Mouse (Mus musculus): ENCODE data around the gene Pdk2. TPM values are rescaled to one million over a fixed set of nuclear protein-coding genes. Genes with fewer than 3 reads are reported as not detected.

Pdk2 gene
- total RNA-seq, 1 experiment = 1.7 TPM

GRCm38 (mm10) chr11:95073835-95074234, 32.7 kb upstream of the Pdk2 start:
- DNase-seq (ENCODE audit: low read depth, low spot score) = no peak
- no peak overlapping the region for H3K27ac ChIP-seq (ENCODE audit: insufficient read depth, low read depth, low read length, poor library complexity, severe bottlenecking)
- peaks cover 16 to 40% of the 10 kb centered on the region in 2 experiments for H3K4me1 ChIP-seq (ENCODE audit: control insufficient read depth in 2 of 2, insufficient read depth in 2 of 2, low read length in 2 of 2, poor library complexity in 1 of 2)
- TF ChIP-seq ZNF384 (IDR thresholded peaks at IDR 0.05; ENCODE audit: low read depth, low read length) (no peak), HCFC1 (IDR thresholded peaks at IDR 0.05; ENCODE audit: borderline replicate concordance, insufficient read depth, low read length) (no peak), ZC3H11A (IDR thresholded peaks at IDR 0.05; ENCODE audit: borderline replicate concordance, low read depth, low read length) (no peak), MAFK (IDR thresholded peaks at IDR 0.05; ENCODE audit: insufficient read depth, low read depth, low read length) (no peak), CHD2 (IDR thresholded peaks at IDR 0.05; ENCODE audit: low read depth, low read length) (no peak)
- no peak overlapping the region for H3K4me3 ChIP-seq (ENCODE audit: insufficient read depth in 1 of 2, low read depth in 1 of 2, low read length in 2 of 2, poor library complexity in 1 of 2, severe bottlenecking in 1 of 2)
- H3K9ac ChIP-seq (ENCODE audit: insufficient read depth, low read depth, low read length, poor library complexity, severe bottlenecking) = no peak overlapping the region
- H3K9me3 ChIP-seq (ENCODE audit: control insufficient read depth, insufficient read depth, low read depth, low read length) = no peaks in the 10 kb centered on the region
- H3K36me3 ChIP-seq (ENCODE audit: control insufficient read depth, insufficient read depth, low read length, poor library complexity, severe bottlenecking) = no peaks in the 10 kb centered on the region
- in situ Hi-C loops (cut with MboI; ENCODE audit: low sequenced_read_pairs in 2 of 2, unreplicated experiment in 2 of 2) = no loop called here

GRCm38 (mm10) chr11:95072804-95073203, 31.6 kb upstream of the Pdk2 start:
- Histone ChIP-seq H3K9ac (ENCODE audit: insufficient read depth, low read depth, low read length, poor library complexity, severe bottlenecking) (no peak overlapping the region), H3K4me1 (ENCODE audit: control insufficient read depth in 2 of 2, insufficient read depth in 2 of 2, low read length in 2 of 2, poor library complexity in 1 of 2) (peaks cover 12 to 40% of the 10 kb centered on the region in 2 experiments), H3K9me3 (ENCODE audit: control insufficient read depth, insufficient read depth, low read depth, low read length) (no peaks in the 10 kb centered on the region), H3K27ac (ENCODE audit: insufficient read depth, low read depth, low read length, poor library complexity, severe bottlenecking) (no peak overlapping the region), H3K36me3 (ENCODE audit: control insufficient read depth, insufficient read depth, low read length, poor library complexity, severe bottlenecking) (no peaks in the 10 kb centered on the region), H3K4me3 (ENCODE audit: insufficient read depth in 1 of 2, low read depth in 1 of 2, low read length in 2 of 2, poor library complexity in 1 of 2, severe bottlenecking in 1 of 2) (no peak overlapping the region)
- no peak for DNase-seq (ENCODE audit: low read depth, low spot score)
- in situ Hi-C loops (cut with MboI; ENCODE audit: low sequenced_read_pairs in 2 of 2, unreplicated experiment in 2 of 2) = no loop called here
- no peak for TF ChIP-seq HCFC1 (IDR thresholded peaks at IDR 0.05; ENCODE audit: borderline replicate concordance, insufficient read depth, low read length)
- TF ChIP-seq CHD2 (IDR thresholded peaks at IDR 0.05; ENCODE audit: low read depth, low read length) = no peak
- TF ChIP-seq MAFK (IDR thresholded peaks at IDR 0.05; ENCODE audit: insufficient read depth, low read depth, low read length) = no peak
- TF ChIP-seq ZNF384 (IDR thresholded peaks at IDR 0.05; ENCODE audit: low read depth, low read length) = no peak
- no peak for TF ChIP-seq ZC3H11A (IDR thresholded peaks at IDR 0.05; ENCODE audit: borderline replicate concordance, low read depth, low read length)

GRCm38 (mm10) chr11:95072136-95072535, 31.0 kb upstream of the Pdk2 start:
- peaks cover 10 to 40% of the 10 kb centered on the region in 2 experiments for H3K4me1 ChIP-seq (ENCODE audit: control insufficient read depth in 2 of 2, insufficient read depth in 2 of 2, low read length in 2 of 2, poor library complexity in 1 of 2)
- H3K4me3 ChIP-seq (ENCODE audit: insufficient read depth in 1 of 2, low read depth in 1 of 2, low read length in 2 of 2, poor library complexity in 1 of 2, severe bottlenecking in 1 of 2) = peak overlapping the region in 1 of 2 experiments; percentile 13; a peak in 1 of 4 replicates
- in situ Hi-C loops (cut with MboI; ENCODE audit: low sequenced_read_pairs in 2 of 2, unreplicated experiment in 2 of 2) = no loop called here
- no peak overlapping the region for H3K27ac ChIP-seq (ENCODE audit: insufficient read depth, low read depth, low read length, poor library complexity, severe bottlenecking)
- H3K36me3 ChIP-seq (ENCODE audit: control insufficient read depth, insufficient read depth, low read length, poor library complexity, severe bottlenecking) = peaks cover 2% of the 10 kb centered on the region; the same call in 1 of the 2 replicates
- no peak for TF ChIP-seq ZNF384 (IDR thresholded peaks at IDR 0.05; ENCODE audit: low read depth, low read length)
- no peak for TF ChIP-seq ZC3H11A (IDR thresholded peaks at IDR 0.05; ENCODE audit: borderline replicate concordance, low read depth, low read length)
- TF ChIP-seq CHD2 (IDR thresholded peaks at IDR 0.05; ENCODE audit: low read depth, low read length) = no peak
- TF ChIP-seq MAFK (IDR thresholded peaks at IDR 0.05; ENCODE audit: insufficient read depth, low read depth, low read length) = no peak
- no peak for TF ChIP-seq HCFC1 (IDR thresholded peaks at IDR 0.05; ENCODE audit: borderline replicate concordance, insufficient read depth, low read length)
- H3K9me3 ChIP-seq (ENCODE audit: control insufficient read depth, insufficient read depth, low read depth, low read length) = no peaks in the 10 kb centered on the region
- no peak for DNase-seq (ENCODE audit: low read depth, low spot score)
- peak overlapping the region; percentile 38; the same call in 1 of the 2 replicates for H3K9ac ChIP-seq (ENCODE audit: insufficient read depth, low read depth, low read length, poor library complexity, severe bottlenecking)

GRCm38 (mm10) chr11:95071266-95071665, 30.1 kb upstream of the Pdk2 start:
- Histone ChIP-seq H3K36me3 (ENCODE audit: control insufficient read depth, insufficient read depth, low read length, poor library complexity, severe bottlenecking) (peaks cover 2% of the 10 kb centered on the region; the same call in 1 of the 2 replicates), H3K27ac (ENCODE audit: insufficient read depth, low read depth, low read length, poor library complexity, severe bottlenecking) (peak overlapping the region; percentile 33; the same call in 1 of the 2 replicates), H3K9ac (ENCODE audit: insufficient read depth, low read depth, low read length, poor library complexity, severe bottlenecking) (no peak overlapping the region; the same call in 1 of the 2 replicates), H3K9me3 (ENCODE audit: control insufficient read depth, insufficient read depth, low read depth, low read length) (no peaks in the 10 kb centered on the region), H3K4me3 (ENCODE audit: insufficient read depth in 1 of 2, low read depth in 1 of 2, low read length in 2 of 2, poor library complexity in 1 of 2, severe bottlenecking in 1 of 2) (no peak overlapping the region), H3K4me1 (ENCODE audit: control insufficient read depth in 2 of 2, insufficient read depth in 2 of 2, low read length in 2 of 2, poor library complexity in 1 of 2) (peaks cover 10 to 40% of the 10 kb centered on the region in 2 experiments)
- no peak for DNase-seq (ENCODE audit: low read depth, low spot score)
- in situ Hi-C loops (cut with MboI; ENCODE audit: low sequenced_read_pairs in 2 of 2, unreplicated experiment in 2 of 2) = no loop called here
- TF ChIP-seq MAFK (IDR thresholded peaks at IDR 0.05; ENCODE audit: insufficient read depth, low read depth, low read length) (no peak), ZC3H11A (IDR thresholded peaks at IDR 0.05; ENCODE audit: borderline replicate concordance, low read depth, low read length) (no peak), HCFC1 (IDR thresholded peaks at IDR 0.05; ENCODE audit: borderline replicate concordance, insufficient read depth, low read length) (no peak), CHD2 (IDR thresholded peaks at IDR 0.05; ENCODE audit: low read depth, low read length) (no peak), ZNF384 (IDR thresholded peaks at IDR 0.05; ENCODE audit: low read depth, low read length) (no peak)
